Mouse (Mus musculus) stomach, postnatal 0 days (tissue): ENCODE data around the gene 0610010K14Rik.

Source experiments
- CTCF ChIP-seq: IDR thresholded peaks from 2 replicates; pipeline ENCODE4 v1.5.1; 2016; ENCODE audit warnings: antibody characterized with exemption, low read depth, mild to moderate bottlenecking, moderate library complexity
- EP300 ChIP-seq: optimal IDR thresholded peaks from 2 replicates; pipeline ENCODE3; 2016; ENCODE audit warnings: antibody characterized with exemption

DNA sequence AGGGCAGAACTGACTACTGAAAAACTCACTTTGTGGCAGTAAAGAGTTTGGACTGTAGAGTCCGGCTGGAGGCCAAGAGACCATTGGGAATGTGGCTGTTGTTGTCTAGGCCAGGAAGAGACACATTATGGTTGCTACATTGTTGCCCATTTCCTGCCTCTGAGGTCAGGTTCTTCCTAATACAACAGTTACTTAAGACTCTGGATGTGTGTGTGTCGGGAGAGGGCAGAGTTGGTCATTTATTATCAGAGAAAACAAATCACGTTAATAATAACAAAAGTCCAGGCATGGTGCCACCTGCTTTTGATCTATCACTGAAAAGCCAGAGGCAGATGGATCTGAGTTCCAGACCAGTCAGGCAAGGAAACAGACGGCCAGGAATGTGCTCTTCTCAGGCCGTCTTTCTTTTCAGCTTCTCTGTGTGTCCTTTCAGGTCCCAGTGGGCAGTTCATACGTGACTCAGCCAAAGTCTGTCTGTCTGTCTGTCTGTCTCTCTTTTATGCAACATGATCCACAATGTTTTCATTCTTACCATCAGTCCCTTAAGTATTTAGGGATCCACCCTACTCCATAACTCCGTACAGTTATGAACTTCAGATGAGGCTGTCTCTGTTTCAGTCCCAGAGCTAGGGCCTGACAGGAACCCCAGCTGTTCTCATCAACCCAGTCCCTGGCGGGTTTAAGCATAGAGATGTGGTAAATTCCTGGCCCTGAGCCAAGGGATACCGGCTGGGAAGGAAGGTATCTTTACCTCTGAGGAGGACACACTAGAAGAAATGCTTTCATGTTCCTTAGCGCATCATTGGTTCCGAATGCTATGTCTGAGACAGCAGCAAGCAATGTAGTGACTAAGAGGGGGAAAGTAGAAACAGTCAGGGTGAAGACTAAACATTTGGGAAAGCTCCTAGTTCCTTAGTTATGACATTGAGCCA, 44.1 kb downstream of the 0610010K14Rik start:
- TF ChIP-seq CTCF (no peak), EP300 (no peak)
